In the genomic region with DNA sequence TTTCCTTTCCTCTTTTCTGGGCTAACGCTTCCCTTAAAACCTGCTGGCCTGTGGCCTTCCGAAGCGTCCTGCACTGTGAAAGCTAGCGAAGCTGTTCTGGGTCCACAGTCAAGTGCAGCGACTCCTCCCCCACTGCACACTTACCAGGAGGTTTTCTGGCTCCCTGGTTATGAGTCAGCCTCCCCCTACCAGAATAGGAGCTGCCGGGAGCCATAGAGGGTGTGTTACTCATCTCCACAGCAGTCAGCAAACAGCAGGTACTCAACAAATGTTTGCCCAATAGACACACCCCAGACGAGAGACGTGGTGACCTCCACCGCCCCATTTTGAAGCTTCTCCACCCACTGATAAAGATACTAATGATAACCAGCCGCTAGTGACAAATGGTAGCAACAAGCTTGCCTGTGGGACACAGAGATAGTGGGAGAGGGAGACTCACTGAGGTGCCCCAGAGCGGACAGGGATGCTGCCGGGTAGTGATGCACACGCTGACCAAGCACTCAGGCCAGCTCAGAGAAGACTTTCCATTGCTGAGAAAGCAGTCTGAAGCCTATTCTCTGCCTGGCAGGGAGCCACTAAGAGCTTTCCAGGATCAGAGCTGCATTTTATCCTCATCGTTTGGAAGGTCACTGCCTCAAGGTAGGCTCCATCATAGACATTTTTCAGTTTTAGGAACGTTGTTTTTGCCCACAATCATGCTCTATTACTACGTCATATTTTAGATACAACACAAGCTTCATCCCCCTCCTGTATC, we compare ENCODE assay signal across 10 mouse cellular contexts. TPM values are rescaled to one million over a fixed set of nuclear protein-coding genes. Genes with fewer than 3 reads are reported as not detected.
DNase-seq lines count a peak whose midpoint lies in the region; ATAC-seq and TF ChIP-seq lines count a peak whose summit lies in the region.
"Had no signal": no experiment of that assay in that cellular context is flagged by ENCODE, and none has a peak within 500 bp of the region (broad histone marks: within the 10 kb centered on the region; RNA-seq: fewer than 3 reads in every experiment).

No protein-coding gene starts in this region.

- no peak overlapping the region for H3K4me3 ChIP-seq in lung, adult 2 months (replicated peaks; ENCODE audit: extremely low read depth, low read depth, low read length)
- peak overlapping the region in 1 of 2 experiments; percentile 2; a peak in 1 of 4 replicates for H3K4me3 ChIP-seq in heart, embryonic 14.5 days (ENCODE audit: control insufficient read depth in 1 of 2, insufficient read depth in 1 of 2, low read depth in 1 of 2, low read length in 2 of 2)
- H3K4me3 ChIP-seq: embryonic facial prominence, embryonic 15.5 days; myocyte had no signal

- TF ChIP-seq CTCF in lung, adult 2 months (IDR thresholded peaks at IDR 0.05; ENCODE audit: insufficient read depth, low read length): no peak

- H3K9ac ChIP-seq in heart, embryonic 14.5 days (ENCODE audit: low read length): no peak overlapping the region
- H3K9ac ChIP-seq: embryonic facial prominence, embryonic 15.5 days had no signal

- H3K27ac ChIP-seq in heart, embryonic 14.5 days (replicated peaks in 1 of 2; ENCODE audit: control insufficient read depth in 1 of 2, insufficient read depth in 1 of 2, low read depth in 2 of 2, low read length in 2 of 2): no peak overlapping the region; a peak in 1 of 4 replicates
- H3K27ac ChIP-seq: embryonic facial prominence, embryonic 15.5 days had no signal

- H3K4me2 ChIP-seq in heart, embryonic 14.5 days (ENCODE audit: low read length): peak overlapping the region; percentile 58
- H3K4me2 ChIP-seq: embryonic facial prominence, embryonic 15.5 days had no signal

- H3K4me1 ChIP-seq in lung, adult 2 months (ENCODE audit: control insufficient read depth, insufficient read depth, low read length): peaks cover 12% of the 10 kb centered on the region
- H3K4me1 ChIP-seq in heart, embryonic 14.5 days (ENCODE audit: control insufficient read depth in 2 of 2, insufficient read depth in 2 of 2, low read length in 2 of 2): peaks cover 7 to 8% of the 10 kb centered on the region in 2 experiments
- H3K4me1 ChIP-seq: embryonic facial prominence, embryonic 15.5 days had no signal

- H3K9me3 ChIP-seq in heart, embryonic 14.5 days (ENCODE audit: control insufficient read depth, low read length): no peaks in the 10 kb centered on the region
- H3K9me3 ChIP-seq: embryonic facial prominence, embryonic 15.5 days had no signal

- peak; percentile 8 for DNase-seq in adrenal gland, adult 2 months
- no peak for DNase-seq in adrenal gland, postnatal 10 days
- peak; percentile 31 for DNase-seq in lung, adult 2 months
- DNase-seq in lung, postnatal 14 days: no peak
- peak; percentile 36 to 47 for DNase-seq in lung, postnatal 4 days
- no peak for DNase-seq in natural killer cell, adult 2 months (ENCODE audit: low spot score in 2 of 2)
- DNase-seq in adrenal gland, adult (ENCODE audit: inconsistent age in 2 of 2, low spot score in 1 of 2): no peak

- H3K36me3 ChIP-seq in heart, embryonic 14.5 days (ENCODE audit: control insufficient read depth, insufficient read depth, low read length): no peaks in the 10 kb centered on the region
- H3K36me3 ChIP-seq: embryonic facial prominence, embryonic 15.5 days had no signal

- no peaks in the 10 kb centered on the region for H3K27me3 ChIP-seq in heart, embryonic 14.5 days (ENCODE audit: control insufficient read depth, insufficient read depth, low read length)
- H3K27me3 ChIP-seq: embryonic facial prominence, embryonic 15.5 days had no signal

- 35% methylated on average over 16 of the region's 16 CpGs for WGBS in lung, adult 2 months
- whole genome bisulfite sequencing in heart, embryonic 14.5 days: 17% methylated on average over 16 of the region's 16 CpGs

- peak; percentile 72 for ATAC-seq in heart, embryonic 14.5 days (ENCODE audit: insufficient number of reproducible peaks, insufficient read depth, low FRiP score, low read depth)

- no peak for TF ChIP-seq POLR2A in lung, adult 2 months (IDR thresholded peaks at IDR 0.05; ENCODE audit: borderline replicate concordance, extremely low read depth, low read depth, low read length)

RNA-seq across cellular contexts. Expression of a gene that starts 31.5 kb away (rescaled TPM):
- total RNA-seq in adrenal gland, adult 2 months (2021): 10 to 100 TPM; 17.0 to 23.5 TPM
- polyA plus RNA-seq in adrenal gland, adult 2 months (2012; rRNA removed): 77.8 and 92.0 TPM in 2 replicates
- total RNA-seq in adrenal gland, postnatal 10 days (2021): 10 to 100 TPM; 17.5 to 26.6 TPM
- 75.7 and 171 TPM in 2 replicates for polyA plus RNA-seq in lung, adult 2 months (2012; rRNA removed)
- polyA plus RNA-seq in heart, embryonic 14.5 days (2014; fragmentation: Nextera tagmentation; extraction: Ambion mirVana): 6.2 and 8.9 TPM in 2 replicates

Comparison
In these comparisons a context has a peak if more than half of its experiments do, and no peak if none do; other contexts are left out.
1. DNase-seq: peak in adrenal gland, adult 2 months (single experiment), lung, adult 2 months (single experiment) and lung, postnatal 4 days (2 of 2); none in adrenal gland, postnatal 10 days (single experiment), lung, postnatal 14 days (single experiment), natural killer cell, adult 2 months (0 of 2) and adrenal gland, adult (0 of 2).